Mouse (Mus musculus) midbrain, embryonic 13.5 days (tissue): ENCODE results near the gene Sez6l. TPM values are rescaled to one million over a fixed set of nuclear protein-coding genes. Genes with fewer than 3 reads are reported as not detected.

Source experiments
- ATAC-seq: fragments of 200-750 bp; cut with Nextera tagmentation; 2 replicates; pipeline ENCODE4 v1.8.0; 2017; ENCODE audit warnings: mild to moderate bottlenecking, moderate TSS enrichment, moderate library complexity
- H3K27ac ChIP-seq: fragments of 300-500 bp; sonication (generic); 2 replicates; pipeline ENCODE4 v1.5.1; 2015; ENCODE audit warnings: inconsistent platforms, mild to moderate bottlenecking, moderate library complexity
- H3K27me3 ChIP-seq: fragments of 300-500 bp; sonication (generic); 2 replicates; pipeline ENCODE4 v1.6.1; 2015; ENCODE audit warnings: mild to moderate bottlenecking, inconsistent platforms
- H3K36me3 ChIP-seq: fragments of 300-500 bp; sonication (generic); 2 replicates; pipeline ENCODE4 v1.6.1; 2015; ENCODE audit warnings: mild to moderate bottlenecking, inconsistent platforms
- H3K4me1 ChIP-seq: fragments of 300-500 bp; sonication (generic); replicated peaks from 2 replicates; pipeline ENCODE4 v1.6.1; 2015; ENCODE audit warnings: inconsistent platforms
- H3K4me2 ChIP-seq: fragments of 300-500 bp; sonication (generic); replicated peaks from 2 replicates; pipeline ENCODE4 v1.6.1; 2015; ENCODE audit warnings: moderate library complexity, mild to moderate bottlenecking, inconsistent platforms
- H3K4me3 ChIP-seq: fragments of 300-500 bp; sonication (generic); replicated peaks from 2 replicates; pipeline ENCODE4 v1.5.1; 2015; ENCODE audit warnings: mild to moderate bottlenecking, inconsistent platforms
- H3K9ac ChIP-seq: fragments of 300-500 bp; sonication (generic); replicated peaks from 2 replicates; pipeline ENCODE4 v1.6.1; 2015; ENCODE audit warnings: mild to moderate bottlenecking, inconsistent platforms
- H3K9me3 ChIP-seq: fragments of 300-500 bp; sonication (generic); 2 replicates; pipeline ENCODE4 v1.6.1; 2016; ENCODE audit warnings: mild to moderate bottlenecking, inconsistent platforms
- WGBS: fragments of 180-500 bp; shearing (Covaris S2); methylation state at CpG from one replicate; pipeline ENCODE4 v1.1.7; 2015; 5-methylcytosine and 5-hydroxymethylcytosine counted together
- polyA plus RNA-seq: library from polyadenylated mRNA; unstranded; fragments of >200 nt; fragmentation: Nextera tagmentation; extraction: Ambion mirVana; gene quantifications from 2 replicates; pipeline ENCODE4 v1.2.1, GENCODE M21; 2015

The Sez6l gene
- polyA plus RNA-seq, 1 experiment from 2014 or later = 41.6 TPM

GRCm38 (mm10) chr5:112486415-112486814, 90.6 kb downstream of the Sez6l start:
- H3K36me3 ChIP-seq = no peaks in the 10 kb centered on the region
- no peaks in the 10 kb centered on the region for H3K9me3 ChIP-seq
- no peak overlapping the region for H3K27ac ChIP-seq
- H3K4me1 ChIP-seq = peaks cover 51% of the 10 kb centered on the region
- WGBS = 70% methylated on average over 5 of the region's 5 CpGs
- ATAC-seq = no peak
- H3K27me3 ChIP-seq = no peaks in the 10 kb centered on the region; the same call in 1 of the 2 replicates
- H3K4me2 ChIP-seq = no peak overlapping the region
- no peak overlapping the region for H3K4me3 ChIP-seq
- H3K9ac ChIP-seq = no peak overlapping the region

DNA sequence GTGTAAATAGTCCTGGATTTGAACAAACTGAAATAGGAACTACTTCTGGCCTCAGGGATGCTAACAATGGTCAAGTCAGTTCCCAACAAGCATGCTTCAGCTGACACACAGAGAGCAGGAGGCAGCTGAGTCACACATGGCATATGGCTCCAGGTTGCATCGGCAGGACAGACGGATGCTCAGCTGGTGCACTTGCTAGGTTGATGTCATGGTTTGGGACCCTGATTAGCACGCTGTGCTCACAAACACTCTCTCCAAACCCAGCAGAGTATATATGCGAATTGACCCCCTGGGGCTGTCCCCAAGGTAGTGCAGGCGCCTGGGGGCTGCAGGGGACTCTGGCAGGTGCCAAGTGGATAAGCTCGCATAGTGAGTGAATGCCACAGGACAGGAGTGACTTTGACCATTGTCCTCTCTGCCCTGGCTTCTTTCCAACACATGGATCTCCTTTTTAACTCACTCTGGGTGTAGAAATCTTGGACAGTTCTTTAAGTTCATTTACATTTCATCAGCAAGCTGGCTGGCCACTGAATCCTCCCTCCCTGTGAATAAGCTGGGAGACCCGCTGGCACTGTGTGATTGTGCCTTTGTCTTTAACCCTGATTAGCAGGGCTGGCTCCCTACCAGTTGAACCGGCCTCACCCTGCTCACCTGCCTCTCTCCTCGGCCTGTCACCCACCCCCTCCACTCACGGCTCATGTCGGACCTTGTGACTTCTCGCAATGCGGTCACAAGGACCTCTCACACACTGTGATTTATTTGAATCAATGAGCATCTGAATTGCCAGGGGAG, 91.9 kb downstream of the Sez6l start:
- Histone ChIP-seq H3K9me3 (no peaks in the 10 kb centered on the region), H3K27ac (peak overlapping the region; percentile 69), H3K9ac (peak overlapping the region; percentile 36), H3K27me3 (peaks cover 5% of the 10 kb centered on the region; the same call in 1 of the 2 replicates), H3K4me2 (peak overlapping the region; percentile 19; the same call in 1 of the 2 replicates), H3K36me3 (no peaks in the 10 kb centered on the region), H3K4me1 (peaks cover 58% of the 10 kb centered on the region), H3K4me3 (no peak overlapping the region)
- ATAC-seq = peak; percentile 57
- WGBS = 13% methylated on average over 13 of the region's 13 CpGs

- Histone ChIP-seq H3K4me3 (no peak overlapping the region), H3K9me3 (no peaks in the 10 kb centered on the region), H3K4me2 (no peak overlapping the region), H3K27ac (peak overlapping the region; percentile 79; the same call in 1 of the 2 replicates), H3K27me3 (peaks cover 6% of the 10 kb centered on the region; the same call in 1 of the 2 replicates), H3K4me1 (peaks cover 63% of the 10 kb centered on the region), H3K36me3 (no peaks in the 10 kb centered on the region), H3K9ac (no peak overlapping the region)
- ATAC-seq = no peak
- 83% methylated on average over 8 of the region's 8 CpGs for WGBS
Measured at GRCm38 (mm10) chr5:112483030-112483429, 94.0 kb downstream of the Sez6l start.

DNA sequence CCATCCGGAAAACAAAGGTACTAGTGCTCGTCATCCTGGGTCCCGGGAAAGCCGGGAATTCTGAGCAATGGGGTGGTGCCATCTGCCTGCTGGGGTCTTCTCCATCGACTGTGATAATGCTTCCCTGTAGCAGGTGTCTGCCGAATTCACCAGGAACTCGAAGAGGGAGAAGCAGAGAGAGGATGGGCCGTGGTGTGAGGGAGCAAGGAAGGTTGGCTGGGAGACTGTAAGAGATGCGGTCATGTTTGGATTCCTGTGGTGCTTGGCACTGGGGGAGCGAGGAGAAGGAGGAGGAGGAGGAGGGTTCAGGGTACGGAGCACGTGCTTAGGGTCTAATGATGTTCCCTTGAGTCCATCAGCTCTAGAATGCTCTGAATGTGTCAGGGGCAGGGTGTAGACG, 94.4 kb downstream of the Sez6l start:
- Histone ChIP-seq H3K4me2 (peak overlapping the region; percentile 36), H3K36me3 (no peaks in the 10 kb centered on the region), H3K27ac (peak overlapping the region; percentile 79), H3K9ac (0 out of 2 replicates have a peak overlapping the region, but pooled peaks have one; percentile 11), H3K4me3 (no peak overlapping the region), H3K9me3 (no peaks in the 10 kb centered on the region), H3K4me1 (peaks cover 68% of the 10 kb centered on the region), H3K27me3 (peaks cover 6% of the 10 kb centered on the region; the same call in 1 of the 2 replicates)
- peak; percentile 6; the same call in 1 of the 2 replicates for ATAC-seq
- 44% methylated on average over 13 of the region's 13 CpGs for WGBS

- peaks cover 68% of the 10 kb centered on the region for H3K4me1 ChIP-seq
- 0 out of 2 replicates have a peak overlapping the region, but pooled peaks have one; percentile 11 for H3K9ac ChIP-seq
- 5% methylated on average over 19 of the region's 19 CpGs for WGBS
- peaks cover 6% of the 10 kb centered on the region; the same call in 1 of the 2 replicates for H3K27me3 ChIP-seq
- H3K27ac ChIP-seq = peak overlapping the region; percentile 79
- H3K4me3 ChIP-seq = no peak overlapping the region
- peak; percentile 82 for ATAC-seq
- no peaks in the 10 kb centered on the region for H3K36me3 ChIP-seq
- H3K9me3 ChIP-seq = no peaks in the 10 kb centered on the region
- H3K4me2 ChIP-seq = peak overlapping the region; percentile 36
Measured at GRCm38 (mm10) chr5:112481946-112482410, 95.0 kb downstream of the Sez6l start.

DNA sequence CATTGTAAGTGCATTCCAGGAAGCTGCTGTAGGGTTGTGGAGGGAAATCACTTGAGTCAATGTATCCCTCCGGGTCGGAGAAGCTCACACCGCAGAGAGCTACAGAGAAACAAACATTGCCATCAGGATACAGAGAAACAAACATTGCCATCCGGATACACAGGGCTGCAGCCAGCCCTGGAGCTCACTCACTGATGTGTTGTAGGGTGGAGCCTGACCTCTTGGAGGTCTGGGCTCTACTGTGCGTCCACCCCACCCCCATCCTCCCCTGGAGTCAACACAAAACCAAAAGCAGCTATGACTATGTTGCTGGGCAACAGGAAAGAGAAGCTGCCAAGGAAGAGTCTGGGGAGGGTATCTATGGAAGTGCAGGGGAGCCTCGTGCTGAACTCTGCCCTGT, 103.5 kb downstream of the Sez6l start:
- Histone ChIP-seq H3K9me3 (no peaks in the 10 kb centered on the region), H3K27me3 (no peaks in the 10 kb centered on the region), H3K4me1 (peaks cover 23% of the 10 kb centered on the region), H3K36me3 (peaks cover 21% of the 10 kb centered on the region), H3K27ac (no peak overlapping the region), H3K9ac (no peak overlapping the region), H3K4me3 (no peak overlapping the region), H3K4me2 (no peak overlapping the region)
- WGBS = 47% methylated on average over 6 of the region's 6 CpGs
- no peak for ATAC-seq

- H3K4me1 ChIP-seq = peaks cover 26% of the 10 kb centered on the region
- H3K9me3 ChIP-seq = no peaks in the 10 kb centered on the region
- no peak overlapping the region for H3K9ac ChIP-seq
- no peak for ATAC-seq
- peaks cover 27% of the 10 kb centered on the region for H3K36me3 ChIP-seq
- H3K27me3 ChIP-seq = no peaks in the 10 kb centered on the region
- H3K27ac ChIP-seq = no peak overlapping the region
- whole genome bisulfite sequencing = 71% methylated on average over 6 of the region's 6 CpGs
- no peak overlapping the region for H3K4me2 ChIP-seq
- no peak overlapping the region for H3K4me3 ChIP-seq
Measured at GRCm38 (mm10) chr5:112470144-112470543, 106.8 kb downstream of the Sez6l start.

DNA sequence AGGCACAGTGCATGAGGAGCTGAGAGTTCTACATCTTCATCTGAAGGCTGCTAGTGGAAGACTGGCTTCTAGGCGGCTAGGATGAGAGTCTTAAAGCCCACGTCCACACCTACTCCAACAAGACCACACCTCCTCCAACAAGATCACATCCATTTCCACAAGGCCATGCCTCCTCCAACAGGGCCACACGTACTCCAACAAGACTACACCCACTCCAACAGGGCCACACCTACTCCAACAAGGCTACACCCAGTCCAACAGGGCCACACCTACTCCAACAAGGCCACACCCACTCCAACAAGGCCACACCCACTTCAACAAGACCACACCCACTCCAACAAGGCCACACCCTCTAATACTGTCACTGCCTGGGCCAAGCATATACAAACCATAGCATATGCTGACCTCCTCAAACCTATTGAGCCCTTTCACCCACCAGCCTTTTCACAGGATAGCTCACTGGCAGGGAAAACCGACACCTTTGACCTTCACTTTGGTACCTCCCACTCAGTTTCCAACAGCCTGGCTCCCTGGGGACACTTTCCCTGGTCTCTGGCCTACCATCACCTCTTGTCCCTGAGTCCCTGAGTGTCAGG, 107.9 kb downstream of the Sez6l start:
- 77% methylated on average over 4 of the region's 4 CpGs for WGBS
- Histone ChIP-seq H3K27ac (no peak overlapping the region), H3K27me3 (no peaks in the 10 kb centered on the region), H3K9me3 (no peaks in the 10 kb centered on the region), H3K4me2 (no peak overlapping the region), H3K4me3 (no peak overlapping the region), H3K36me3 (peaks cover 32% of the 10 kb centered on the region), H3K9ac (no peak overlapping the region), H3K4me1 (peaks cover 25% of the 10 kb centered on the region)
- no peak for ATAC-seq

- ATAC-seq = no peak
- WGBS = 56% methylated on average over 6 of the region's 6 CpGs
- peak overlapping the region; percentile 45; the same call in 1 of the 2 replicates for H3K27ac ChIP-seq
- H3K9ac ChIP-seq = no peak overlapping the region
- peaks cover 26% of the 10 kb centered on the region for H3K36me3 ChIP-seq
- peaks cover 14% of the 10 kb centered on the region for H3K4me1 ChIP-seq
- 0 out of 2 replicates have a peak, but pooled peaks cover 3% of the 10 kb centered on the region for H3K27me3 ChIP-seq
- H3K4me3 ChIP-seq = no peak overlapping the region
- no peak overlapping the region for H3K4me2 ChIP-seq
- H3K9me3 ChIP-seq = no peaks in the 10 kb centered on the region
Measured at GRCm38 (mm10) chr5:112466331-112466730, 110.7 kb downstream of the Sez6l start.

GRCm38 (mm10) chr5:112459903-112460302, 117.1 kb downstream of the Sez6l start:
- no peak for ATAC-seq
- Histone ChIP-seq H3K4me1 (peaks cover 16% of the 10 kb centered on the region), H3K4me3 (no peak overlapping the region), H3K9ac (no peak overlapping the region), H3K27me3 (0 out of 2 replicates have a peak, but pooled peaks cover 6% of the 10 kb centered on the region), H3K9me3 (no peaks in the 10 kb centered on the region), H3K27ac (no peak overlapping the region), H3K4me2 (no peak overlapping the region), H3K36me3 (peaks cover 37% of the 10 kb centered on the region)
- 70% methylated on average over 3 of the region's 3 CpGs for WGBS

DNA sequence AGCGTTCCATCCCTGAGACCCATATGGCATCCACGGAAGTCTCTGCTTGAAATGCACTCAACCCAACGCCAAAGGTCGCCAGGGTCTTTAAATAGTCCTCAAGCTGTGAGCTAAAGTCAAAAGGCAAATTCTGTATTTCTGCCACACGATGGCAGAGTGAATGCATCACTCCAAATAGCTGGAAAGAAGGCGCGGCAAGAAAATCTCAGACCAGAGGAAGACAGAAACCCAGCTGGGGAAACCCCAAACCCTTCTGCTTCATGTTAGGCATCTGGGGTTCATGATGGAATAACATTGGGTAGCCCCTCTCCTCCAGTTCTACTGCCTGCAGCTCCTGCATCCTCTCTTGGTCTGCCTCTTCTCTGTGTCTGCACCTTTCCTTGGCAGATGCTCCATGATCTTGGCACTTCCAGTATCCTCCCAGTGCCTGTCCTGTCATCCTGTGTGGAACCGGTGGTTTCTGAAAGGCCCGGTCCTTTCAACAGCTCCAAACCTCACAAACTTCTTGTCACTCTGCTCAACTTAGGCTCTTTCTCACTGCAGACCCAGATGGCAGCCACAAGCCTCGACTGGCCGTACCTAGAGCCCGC, 121.9 kb downstream of the Sez6l start:
- Histone ChIP-seq H3K27ac (no peak overlapping the region), H3K4me2 (no peak overlapping the region), H3K4me1 (peaks cover 8% of the 10 kb centered on the region), H3K36me3 (peaks cover 27% of the 10 kb centered on the region), H3K4me3 (no peak overlapping the region), H3K9ac (no peak overlapping the region), H3K27me3 (0 out of 2 replicates have a peak, but pooled peaks cover 7% of the 10 kb centered on the region), H3K9me3 (no peaks in the 10 kb centered on the region)
- WGBS = 60% methylated on average over 12 of the region's 12 CpGs
- no peak for ATAC-seq

DNA sequence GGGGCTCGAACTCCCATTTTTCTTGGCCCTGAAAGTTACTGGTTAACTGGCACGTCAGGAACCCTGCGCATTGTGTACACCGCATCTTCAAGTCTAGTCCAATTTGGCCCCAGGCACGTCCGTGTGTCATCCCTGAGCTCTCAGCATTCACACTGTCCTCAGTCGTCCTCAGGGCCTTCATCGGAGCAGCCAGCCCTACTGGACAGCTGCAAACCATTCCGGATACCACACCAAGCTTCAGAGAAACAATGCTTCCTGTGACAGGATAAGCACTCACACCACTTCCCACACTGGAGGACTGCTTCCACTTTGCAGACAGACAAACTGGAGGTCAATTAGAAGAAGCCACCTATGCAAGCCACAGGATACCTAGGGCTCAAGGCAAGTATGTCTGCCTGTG, 123.9 kb downstream of the Sez6l start:
- H3K9ac ChIP-seq = no peak overlapping the region
- no peaks in the 10 kb centered on the region for H3K4me1 ChIP-seq
- WGBS = 86% methylated on average over 9 of the region's 9 CpGs
- no peak overlapping the region for H3K4me2 ChIP-seq
- no peak for ATAC-seq
- H3K9me3 ChIP-seq = no peaks in the 10 kb centered on the region
- H3K36me3 ChIP-seq = peaks cover 34% of the 10 kb centered on the region
- H3K4me3 ChIP-seq = no peak overlapping the region
- no peak overlapping the region for H3K27ac ChIP-seq
- H3K27me3 ChIP-seq = 0 out of 2 replicates have a peak, but pooled peaks cover 7% of the 10 kb centered on the region
